Mouse (Mus musculus) T-helper 1 cell (primary cell): Measurements from ENCODE around the gene Lif.

Experiments used
- in situ Hi-C: fragments of 300-600 bp; cut with MboI, MseI; formaldehyde crosslinking; loops from one replicate; pipeline ENCODE4 v1.15.1; 2025; ENCODE audit warnings: high pct_unique_total_duplicates

Gene Lif

DNA sequence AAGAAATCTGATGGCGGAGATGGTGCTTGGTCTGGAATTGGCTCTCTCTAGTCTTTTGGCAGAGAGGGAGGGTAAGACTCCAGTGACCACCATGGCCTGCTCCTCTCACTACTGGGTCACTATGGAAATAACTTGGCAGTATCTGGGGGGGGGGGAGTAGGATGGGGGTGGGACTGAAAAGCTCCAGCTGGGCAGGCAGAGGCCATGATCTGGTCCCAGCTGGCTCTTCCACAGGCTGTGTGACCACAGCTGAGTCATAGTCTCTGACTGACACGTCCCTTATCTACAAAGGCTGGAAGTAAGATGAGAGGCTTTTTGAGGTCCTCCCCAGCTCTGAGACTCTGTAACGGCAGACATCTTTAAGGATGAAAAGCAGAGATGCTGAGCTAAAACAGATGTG lies 40.4 kb downstream of the Lif start:
- in situ Hi-C loops, result no loop called here

GRCm38 (mm10) chr11:4298615-4299014 lies 41.3 kb downstream of the Lif start:
- in situ Hi-C loops, result no loop called here

- in situ Hi-C loops, result no loop called here
Observed at GRCm38 (mm10) chr11:4299191-4299590, 41.8 kb downstream of the Lif start.

GRCm38 (mm10) chr11:4299735-4300474 lies 42.5 kb downstream of the Lif start:
- in situ Hi-C loops, result no loop called here

GRCm38 (mm10) chr11:4300683-4301082 lies 43.3 kb downstream of the Lif start:
- in situ Hi-C loops, result no loop called here

DNA sequence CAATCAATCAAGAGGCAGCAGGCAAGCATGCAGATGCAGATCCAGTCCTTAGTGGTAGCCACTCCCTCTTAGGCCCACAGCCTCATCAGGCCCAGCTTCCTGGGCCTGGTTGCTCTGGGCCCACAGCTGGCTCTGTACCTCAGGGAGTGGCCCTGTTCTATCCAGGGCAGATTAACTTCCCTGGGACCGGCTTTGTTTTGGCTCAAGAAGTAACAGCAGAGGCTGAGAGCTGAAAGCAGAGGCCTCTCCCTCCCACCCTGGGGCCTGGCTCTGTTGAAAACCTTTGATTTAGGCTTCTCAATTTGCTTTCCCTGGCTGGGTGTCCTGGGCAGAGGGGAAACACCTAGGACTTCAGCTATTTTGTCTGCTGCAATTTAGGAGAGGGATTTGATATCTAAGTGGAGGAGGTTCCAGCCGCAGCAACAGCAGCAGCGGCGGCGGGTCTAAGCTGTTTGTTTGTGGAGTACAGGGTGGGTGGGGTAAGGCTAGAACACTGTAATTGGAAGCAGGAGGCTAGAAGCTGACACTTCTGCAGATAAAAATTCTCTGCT lies 45.1 kb downstream of the Lif start:
- in situ Hi-C loops, result no loop called here

GRCm38 (mm10) chr11:4303033-4303432 lies 45.7 kb downstream of the Lif start:
- in situ Hi-C loops, result no loop called here

DNA sequence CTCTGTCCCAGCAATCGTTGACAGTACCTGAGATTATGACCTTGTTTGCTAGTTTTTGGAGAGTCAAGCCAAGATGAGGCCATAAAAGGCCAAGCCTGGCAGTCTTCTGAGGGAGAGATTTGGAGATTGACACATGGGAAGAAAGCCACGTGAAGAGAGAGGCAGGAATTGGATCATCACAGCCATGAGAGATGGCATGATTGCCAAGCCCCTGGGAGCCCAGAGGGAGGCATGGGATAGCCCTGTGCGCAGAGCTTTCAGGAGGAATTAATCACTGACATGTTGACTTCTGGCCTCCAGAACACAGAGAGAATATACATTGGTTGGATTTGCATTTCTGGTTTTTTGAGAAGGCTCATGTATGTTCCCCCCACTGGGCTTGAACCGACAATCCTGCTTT lies 46.8 kb downstream of the Lif start:
- in situ Hi-C loops, result no loop called here

DNA sequence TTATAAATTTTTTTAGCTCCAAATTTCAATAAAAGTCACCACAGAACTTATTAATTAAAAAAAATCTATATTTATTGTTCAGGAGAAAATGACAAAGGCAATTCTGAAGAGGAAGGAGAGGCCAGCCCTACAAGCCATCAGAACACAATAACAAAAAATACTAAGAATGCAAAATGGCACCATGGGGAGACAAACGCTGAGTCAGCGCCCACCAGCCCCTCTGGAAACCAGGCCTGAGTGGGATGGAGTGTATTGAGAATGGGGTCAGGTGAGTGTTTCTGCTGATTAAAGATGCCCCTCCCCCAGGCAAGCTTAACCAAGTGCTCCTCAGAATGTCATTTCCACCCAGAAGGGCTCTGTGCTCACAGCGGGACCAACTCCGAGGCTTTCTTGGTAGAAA lies 47.7 kb downstream of the Lif start:
- in situ Hi-C loops, result no loop called here

DNA sequence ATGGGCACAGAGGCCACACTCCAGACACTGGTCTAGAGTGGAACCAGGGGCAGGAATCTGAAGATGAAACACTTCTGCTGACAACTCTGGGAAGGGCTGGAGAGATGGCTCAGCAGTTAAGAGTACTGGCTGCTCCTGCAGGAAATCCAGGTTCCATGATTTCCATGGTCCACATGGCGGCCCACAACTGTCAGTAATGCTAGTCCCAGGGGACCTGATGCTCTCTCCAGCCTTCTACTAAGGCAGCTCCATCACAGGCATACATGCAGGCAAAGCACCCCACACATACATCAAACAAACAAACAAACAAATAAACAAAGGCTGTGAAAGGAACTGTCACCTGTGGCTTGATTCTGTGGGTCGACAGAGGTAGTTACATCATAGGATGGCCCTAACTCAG lies 48.7 kb downstream of the Lif start:
- in situ Hi-C loops, result no loop called here

- in situ Hi-C loops, result no loop called here
Observed at GRCm38 (mm10) chr11:4308060-4308513, 50.7 kb downstream of the Lif start.

GRCm38 (mm10) chr11:4308514-4309450 lies 51.4 kb downstream of the Lif start:
- in situ Hi-C loops, result no loop called here

DNA sequence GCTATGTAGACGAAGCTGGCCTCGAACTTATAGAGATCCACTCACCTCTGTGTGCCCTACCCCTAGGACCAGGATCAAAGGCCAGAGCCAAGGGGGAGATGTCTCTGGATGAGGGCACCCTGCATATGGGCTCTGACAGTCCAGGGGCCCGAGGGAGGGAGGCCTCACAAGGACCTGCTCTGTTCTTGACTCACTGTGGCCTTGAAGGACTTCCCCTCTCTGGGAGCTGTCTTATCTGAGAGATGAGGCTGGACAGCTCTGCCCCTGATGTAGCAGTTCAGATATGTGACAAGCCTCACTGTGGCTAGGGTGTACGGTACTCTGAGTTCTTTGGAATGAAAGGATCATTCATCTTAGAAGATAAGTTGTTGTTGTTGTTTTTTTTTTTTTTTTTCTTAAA lies 52.3 kb downstream of the Lif start:
- in situ Hi-C loops, result no loop called here

DNA sequence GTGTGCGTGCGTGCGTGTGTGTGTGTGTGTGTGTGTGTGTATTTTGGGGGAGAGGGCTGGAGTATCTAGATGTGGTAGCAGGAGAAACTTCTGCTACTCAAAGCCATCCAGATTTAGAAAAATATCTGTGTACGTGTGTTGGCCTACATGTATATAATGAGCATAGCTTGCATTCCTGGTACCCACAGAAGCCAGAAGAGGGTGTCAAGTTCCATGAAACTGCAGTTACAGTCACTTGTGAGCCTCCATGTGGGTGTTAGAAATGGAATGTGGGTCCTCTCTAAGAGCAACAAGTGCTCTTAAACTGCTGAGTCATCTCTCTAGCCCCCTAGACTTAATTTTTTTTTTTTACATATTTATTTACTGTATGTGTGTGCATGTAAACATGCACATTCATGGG lies 53.0 kb downstream of the Lif start:
- in situ Hi-C loops, result no loop called here

DNA sequence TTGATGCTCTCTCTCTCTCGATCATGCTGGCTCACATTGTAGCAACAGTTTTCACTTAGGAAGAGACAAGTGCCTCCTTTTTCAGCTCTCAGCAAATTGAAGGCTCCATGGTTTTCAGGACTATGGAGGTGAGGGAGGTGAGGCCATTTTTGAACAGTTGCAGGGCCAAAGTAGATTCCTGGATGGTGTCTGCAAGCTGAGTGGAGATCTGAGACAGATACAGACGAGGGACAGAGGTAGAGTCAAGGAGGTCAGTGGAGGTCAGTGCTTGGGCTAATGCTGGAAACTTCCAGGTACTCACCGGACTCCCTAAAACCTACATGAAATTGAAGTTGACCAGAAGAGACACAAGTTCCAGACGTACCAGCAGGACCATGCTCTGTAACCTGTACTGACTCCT lies 54.8 kb downstream of the Lif start:
- in situ Hi-C loops, result no loop called here

DNA sequence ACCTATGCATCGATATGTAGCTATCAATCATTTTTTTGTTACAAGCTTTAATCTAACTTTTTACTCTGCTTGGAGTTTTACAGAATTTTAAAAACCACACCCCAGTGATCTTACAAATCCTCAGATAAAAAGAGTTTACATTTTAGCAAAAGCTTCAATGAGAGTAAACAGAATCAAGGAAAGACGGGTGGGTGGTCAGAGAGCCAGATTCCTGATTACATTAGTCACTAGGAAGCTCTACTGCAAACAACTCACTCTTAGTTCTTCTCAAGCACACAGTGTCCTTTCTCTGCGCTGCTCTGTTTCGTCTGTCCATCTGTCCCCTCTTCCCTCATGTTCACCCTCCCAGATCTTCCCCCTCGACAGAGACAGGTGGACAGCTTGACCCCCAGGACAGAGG lies 59.9 kb downstream of the Lif start:
- in situ Hi-C loops, result no loop called here

GRCm38 (mm10) chr11:4318011-4318410 lies 60.7 kb downstream of the Lif start:
- in situ Hi-C loops, result no loop called here

DNA sequence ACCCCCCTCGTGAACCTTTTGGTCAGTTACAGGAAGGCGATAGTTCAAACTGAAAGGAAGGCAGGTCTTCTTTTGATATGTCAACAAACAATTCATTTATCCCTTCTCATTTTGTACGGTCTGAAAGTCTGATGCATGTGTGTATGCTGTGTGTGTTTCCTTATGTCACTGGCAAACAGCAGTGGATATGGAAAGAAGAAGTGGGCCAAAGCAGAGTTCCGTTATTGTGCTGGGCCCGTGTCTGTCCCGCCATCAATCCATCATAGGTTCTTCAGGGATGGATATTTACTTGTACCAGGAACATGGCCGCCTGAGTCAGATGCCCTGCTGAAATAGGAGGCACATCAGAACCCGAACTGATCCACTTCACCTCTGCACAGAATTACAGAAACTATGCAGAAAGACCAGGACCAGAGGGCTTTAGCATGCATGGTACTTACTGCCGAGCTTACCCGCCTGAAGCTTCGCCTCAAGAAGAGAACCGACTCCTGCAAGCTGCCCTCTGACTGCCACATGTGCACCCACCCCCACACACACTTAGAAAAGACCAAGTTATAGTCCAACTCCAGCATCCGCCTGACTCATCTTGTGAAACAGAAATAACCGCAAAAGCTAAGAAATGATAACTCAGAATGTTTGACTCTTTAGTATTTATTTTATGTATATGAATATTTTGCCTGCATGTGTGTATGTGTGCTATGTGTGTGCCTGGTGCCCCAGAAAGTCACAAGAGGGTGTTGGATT lies 62.0 kb downstream of the Lif start:
- in situ Hi-C loops, result no loop called here

- in situ Hi-C loops, result no loop called here
Observed at GRCm38 (mm10) chr11:4320876-4321275, 63.5 kb downstream of the Lif start.
